Mouse (Mus musculus) heart, adult 11 months (tissue): ENCODE results near the gene Iqce.

ENCODE experiments used
- DNase-seq: peaks from one replicate; pipeline ENCODE4 v3.0.0; 2022

The Iqce gene

GRCm38 (mm10) chr5:140612191-140612590 is 90.0 kb downstream of the Iqce start:
- peak; percentile 93 for DNase-seq
